Mouse (Mus musculus): ENCODE measurements around the gene Gm30302.
"Not testable (repeated sequence)": the region's sequence is repeated elsewhere in the genome, so short reads cannot be mapped to it uniquely, and the experiment has no call there.

- not testable (repeated sequence) for TF ChIP-seq CTCF, EP300 (IDR thresholded peaks at IDR 0.05; ENCODE audit: low read depth)
Measured at GRCm38 (mm10) chr13:49771536-49771935, 27.3 kb downstream of the Gm30302 start.

All from heart, postnatal 0 days (tissue).